Mouse (Mus musculus) liver, embryonic 14.5 days (tissue): ENCODE data around the gene Cd93.

Experiments
- CTCF ChIP-seq: IDR thresholded peaks from 2 replicates; pipeline ENCODE4 v1.5.1; 2016; ENCODE audit warnings: antibody characterized with exemption, low read depth, control low read depth
- EP300 ChIP-seq: IDR thresholded peaks from 2 replicates; pipeline ENCODE4 v1.6.1; 2016; ENCODE audit warnings: antibody characterized with exemption, low read depth

- no peak for TF ChIP-seq CTCF
- no peak for TF ChIP-seq EP300
Observed at GRCm38 (mm10) chr2:148453061-148453460, 9.7 kb upstream of the Cd93 start.
